Mouse (Mus musculus) bone marrow, adult 2 months (tissue): Measurements from ENCODE around the gene Tenm4.

Source experiments
- CTCF ChIP-seq: fragments of 200-500 bp; IDR thresholded peaks from 2 replicates; pipeline ENCODE4 v1.5.1; 2011; ENCODE audit warnings: low read length, control low read depth; ENCODE audit not compliant: control insufficient read depth, insufficient read depth
- POLR2A ChIP-seq: fragments of 200-500 bp; IDR thresholded peaks from 2 replicates; pipeline ENCODE4 v1.6.1; 2011; ENCODE audit warnings: low read depth, mild to moderate bottlenecking, control low read depth, low read length, borderline replicate concordance; ENCODE audit not compliant: control insufficient read depth

- no peak for TF ChIP-seq POLR2A
- no peak for TF ChIP-seq CTCF
Observed at GRCm38 (mm10) chr7:96904442-96904841, 733.4 kb downstream of the Tenm4 start.
